Mouse (Mus musculus) intestine, embryonic 16.5 days (tissue): ENCODE results near the gene 2310057M21Rik. TPM values are rescaled to one million over a fixed set of nuclear protein-coding genes. Genes with fewer than 3 reads are reported as not detected.
A peak's percentile ranks its signal among the peaks of the same experiment; 100 is the strongest.

Source experiments
- ATAC-seq: fragments of 200-750 bp; cut with Nextera tagmentation; 2 replicates; pipeline ENCODE4 v1.8.0; 2017; ENCODE audit warnings: moderate TSS enrichment, moderate library complexity
- H3K27ac ChIP-seq: fragments of 300-500 bp; sonication (generic); 2 replicates; pipeline ENCODE4 v1.5.1; 2014; ENCODE audit warnings: mild to moderate bottlenecking, low read length
- H3K27me3 ChIP-seq: fragments of 300-500 bp; sonication (generic); replicated peaks from 2 replicates; pipeline ENCODE4 v1.6.1; 2014; ENCODE audit warnings: low read length, control low read depth, mixed read lengths; ENCODE audit not compliant: control insufficient read depth, insufficient read depth
- H3K36me3 ChIP-seq: fragments of 300-500 bp; sonication (generic); 2 replicates; pipeline ENCODE4 v1.6.1; 2014; ENCODE audit warnings: low read length, control low read depth; ENCODE audit not compliant: control insufficient read depth, insufficient read depth
- H3K4me1 ChIP-seq: fragments of 300-500 bp; sonication (generic); 2 replicates; pipeline ENCODE4 v1.6.1; 2014; ENCODE audit warnings: low read length, control low read depth, mixed read lengths; ENCODE audit not compliant: control insufficient read depth, insufficient read depth
- H3K4me2 ChIP-seq: fragments of 300-500 bp; sonication (generic); 2 replicates; pipeline ENCODE4 v1.6.1; 2014; ENCODE audit warnings: low read depth, low read length, control low read depth
- H3K4me3 ChIP-seq: fragments of 300-500 bp; sonication (generic); 2 replicates; pipeline ENCODE4 v1.5.1; 2014; ENCODE audit warnings: mild to moderate bottlenecking, low read length
- H3K9ac ChIP-seq: fragments of 300-500 bp; sonication (generic); 2 replicates; pipeline ENCODE4 v1.6.1; 2014; ENCODE audit warnings: low read depth, low read length
- H3K9me3 ChIP-seq: fragments of 300-500 bp; sonication (generic); 2 replicates; pipeline ENCODE4 v1.6.1; 2016; ENCODE audit warnings: low read length, control low read depth; ENCODE audit not compliant: control insufficient read depth
- WGBS: fragments of 180-500 bp; shearing (Covaris S2); extraction: QIAGEN DNeasy Blood & Tissue Kit; methylation state at CpG from one replicate; pipeline ENCODE4 v1.1.7; 2014; 5-methylcytosine and 5-hydroxymethylcytosine counted together
- polyA plus RNA-seq: library from polyadenylated mRNA; unstranded; fragments of >200 nt; fragmentation: Nextera tagmentation; extraction: Ambion mirVana; gene quantifications from 2 replicates; pipeline ENCODE4 v1.2.1, GENCODE M21; 2015

2310057M21Rik gene
- polyA plus RNA-seq, 1 experiment from 2014 or later, result 20.0 TPM

DNA sequence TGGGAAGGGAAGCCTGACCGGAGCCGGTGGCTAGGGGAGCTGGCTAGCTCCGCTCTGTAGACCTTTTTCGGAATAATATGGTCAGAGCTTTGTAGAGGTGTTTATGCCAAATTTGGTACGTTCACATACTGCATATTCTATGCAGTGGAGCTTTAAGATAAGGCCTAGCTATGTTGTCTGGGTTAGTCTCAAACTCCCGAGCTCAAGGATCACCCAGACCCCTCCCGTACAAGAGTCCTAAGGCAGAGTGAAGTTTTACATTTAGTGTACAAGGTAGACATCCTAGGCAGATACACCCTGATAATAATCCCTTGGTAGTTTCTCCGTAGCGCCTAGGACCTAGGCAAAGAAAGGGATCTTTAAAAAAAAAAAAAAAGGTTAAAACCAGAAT lies 8.9 kb upstream of the 2310057M21Rik start:
- 9% methylated on average over 9 of the region's 9 CpGs for WGBS
- ATAC-seq, result peak; percentile 60; the same call in 1 of the 2 replicates
- H3K4me3 ChIP-seq, result peak overlapping the region; percentile 83
- peak overlapping the region; percentile 96 for H3K27ac ChIP-seq
- peak overlapping the region; percentile 69 for H3K4me2 ChIP-seq
- peaks cover 13% of the 10 kb centered on the region; the same call in 1 of the 2 replicates for H3K4me1 ChIP-seq
- H3K9me3 ChIP-seq, result no peaks in the 10 kb centered on the region
- no peaks in the 10 kb centered on the region for H3K27me3 ChIP-seq
- no peaks in the 10 kb centered on the region for H3K36me3 ChIP-seq
- H3K9ac ChIP-seq, result peak overlapping the region; percentile 93

DNA sequence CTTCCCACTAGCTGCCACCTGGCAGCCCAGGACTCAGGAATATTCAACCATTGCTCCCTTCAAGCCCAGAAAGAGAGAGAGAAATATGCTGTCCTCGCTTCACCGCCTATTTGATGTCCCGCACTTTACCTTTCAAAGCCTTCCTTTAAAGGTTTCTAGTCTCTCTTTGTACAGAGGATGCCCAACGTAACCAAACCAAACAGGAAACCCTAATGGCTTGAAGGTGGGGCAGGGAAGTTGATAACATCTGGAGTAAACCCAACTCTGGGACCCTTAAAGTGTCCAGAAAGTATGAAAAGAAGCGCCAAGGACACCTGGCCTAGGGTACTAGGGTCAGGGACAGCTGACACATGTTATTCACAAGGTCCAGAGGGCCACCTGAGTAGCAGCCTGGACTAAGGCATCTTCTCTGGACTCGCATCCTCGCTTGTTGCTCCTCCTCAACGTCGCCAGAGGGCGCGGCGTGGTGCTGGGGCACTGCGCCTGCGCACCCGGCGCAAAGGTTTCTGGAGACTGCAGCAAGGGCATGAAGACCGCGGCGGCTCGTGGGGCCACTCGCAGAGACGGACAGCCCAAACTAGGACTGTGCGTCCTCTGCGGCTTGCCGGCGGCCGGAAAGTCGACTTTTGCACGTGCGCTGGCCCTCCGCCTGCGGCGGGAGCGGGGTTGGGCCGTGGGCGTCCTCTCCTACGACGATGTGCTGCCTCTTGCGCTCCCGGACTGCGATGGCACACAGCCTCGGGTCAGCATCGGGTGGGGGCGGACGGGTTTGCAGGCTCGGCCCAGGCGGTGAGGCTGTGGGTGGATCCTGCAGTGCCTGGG lies 8.3 kb upstream of the 2310057M21Rik start, which contains the start of gene Pstk:
Gene Pstk (plus strand): TSS at position 494 of the 822 bp plus-strand sequence.
- H3K27ac ChIP-seq, result peak within 1 kb of the TSS; percentile 96
- H3K4me2 ChIP-seq, result peak within 1 kb of the TSS; percentile 69
- H3K27me3 ChIP-seq, result no peaks in the 10 kb centered on the region
- WGBS, result 5% methylated on average over 47 of the region's 47 CpGs
- ATAC-seq, result peak; percentile 98
- H3K9ac ChIP-seq, result peak within 1 kb of the TSS; percentile 93
- peaks cover 13% of the 10 kb centered on the region; the same call in 1 of the 2 replicates for H3K4me1 ChIP-seq
- H3K36me3 ChIP-seq, result no peaks in the 10 kb centered on the region
- no peaks in the 10 kb centered on the region for H3K9me3 ChIP-seq
- H3K4me3 ChIP-seq, result peak within 1 kb of the TSS; percentile 83

DNA sequence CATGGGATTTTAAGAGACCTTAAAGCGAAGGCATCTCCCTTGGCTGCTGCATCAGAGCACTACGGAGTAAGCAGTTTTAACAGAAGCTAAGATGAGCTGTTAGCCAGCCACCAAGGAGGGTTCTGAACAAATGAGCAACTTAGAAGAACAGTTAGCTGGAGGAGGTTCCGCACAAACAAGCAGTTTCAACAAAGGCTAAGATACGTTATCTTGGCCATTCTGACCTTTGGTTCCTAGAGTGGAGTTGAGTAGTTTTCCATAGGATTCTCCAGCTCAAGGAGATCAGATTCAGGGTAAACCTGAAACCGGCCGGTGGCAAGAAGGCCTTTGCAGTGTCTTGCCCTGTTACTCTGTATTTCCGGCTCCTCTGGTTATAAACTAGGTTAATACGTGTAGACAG lies 1.6 kb upstream of the 2310057M21Rik start:
- WGBS, result 75% methylated on average over 8 of the region's 8 CpGs
- H3K36me3 ChIP-seq, result no peaks in the 10 kb centered on the region
- H3K9ac ChIP-seq, result no peak overlapping the region
- H3K4me2 ChIP-seq, result no peak overlapping the region; the same call in 1 of the 2 replicates
- no peaks in the 10 kb centered on the region for H3K27me3 ChIP-seq
- ATAC-seq, result peak; percentile 9; the same call in 1 of the 2 replicates
- peak overlapping the region; percentile 69 for H3K27ac ChIP-seq
- peaks cover 9% of the 10 kb centered on the region for H3K4me1 ChIP-seq
- no peaks in the 10 kb centered on the region for H3K9me3 ChIP-seq
- no peak overlapping the region for H3K4me3 ChIP-seq

DNA sequence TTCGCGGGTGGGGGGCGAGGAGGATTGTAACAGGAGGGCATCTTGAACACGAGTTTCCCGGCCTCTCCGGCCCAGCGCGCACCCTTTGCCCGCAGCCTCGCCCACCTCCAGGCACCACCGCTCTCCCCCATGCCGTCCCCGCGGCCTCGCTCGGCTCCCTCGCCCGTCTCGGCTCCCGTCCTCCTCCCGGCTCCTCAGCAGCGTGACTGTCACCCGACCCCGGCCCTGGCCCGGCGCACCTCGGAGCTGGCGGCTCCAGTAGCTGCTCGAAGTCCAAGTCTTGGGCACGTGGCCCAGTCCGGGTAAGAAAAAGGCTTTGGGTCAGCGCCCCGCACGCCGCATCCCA lies 317 bp downstream of the 2310057M21Rik start:
- H3K27ac ChIP-seq, result peak overlapping the region; percentile 96
- no peaks in the 10 kb centered on the region for H3K27me3 ChIP-seq
- peak overlapping the region; percentile 86 for H3K4me3 ChIP-seq
- H3K4me1 ChIP-seq, result peaks cover 9% of the 10 kb centered on the region
- H3K36me3 ChIP-seq, result 0 out of 2 replicates have a peak, but pooled peaks cover 3% of the 10 kb centered on the region
- ATAC-seq, result peak; percentile 72
- H3K9ac ChIP-seq, result peak overlapping the region; percentile 93
- no peaks in the 10 kb centered on the region for H3K9me3 ChIP-seq
- peak overlapping the region; percentile 92 for H3K4me2 ChIP-seq
- WGBS, result under 1% methylated on average over 35 of the region's 35 CpGs

DNA sequence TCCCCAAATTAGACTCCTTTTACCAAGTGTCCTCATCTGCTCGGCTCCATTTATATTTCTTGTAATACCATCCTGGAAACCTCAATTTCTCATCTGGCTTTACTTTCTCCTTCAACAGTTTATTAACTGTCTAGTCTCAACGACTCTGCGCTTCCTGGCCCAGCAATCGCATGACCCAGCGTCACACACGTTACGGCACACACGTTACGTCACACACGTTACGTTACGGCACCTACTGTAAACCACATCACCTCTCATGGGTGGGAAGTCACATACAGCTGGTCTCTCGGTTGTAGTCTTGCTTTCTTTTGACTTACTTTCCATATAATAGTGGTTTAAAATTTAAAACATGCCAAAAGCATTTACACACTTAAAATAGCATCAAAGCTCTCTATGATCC lies 6.5 kb downstream of the 2310057M21Rik start:
- no peak overlapping the region for H3K9ac ChIP-seq
- ATAC-seq, result no peak
- H3K4me2 ChIP-seq, result no peak overlapping the region
- H3K27ac ChIP-seq, result no peak overlapping the region
- H3K36me3 ChIP-seq, result peaks cover 9% of the 10 kb centered on the region; the same call in 1 of the 2 replicates
- H3K27me3 ChIP-seq, result no peaks in the 10 kb centered on the region
- H3K4me1 ChIP-seq, result peaks cover 3% of the 10 kb centered on the region
- H3K9me3 ChIP-seq, result no peaks in the 10 kb centered on the region
- no peak overlapping the region for H3K4me3 ChIP-seq
- WGBS, result 94% methylated on average over 13 of the region's 13 CpGs

- Histone ChIP-seq H3K4me1 (no peaks in the 10 kb centered on the region), H3K9me3 (no peaks in the 10 kb centered on the region), H3K9ac (no peak overlapping the region), H3K27me3 (no peaks in the 10 kb centered on the region), H3K36me3 (peaks cover 15% of the 10 kb centered on the region), H3K27ac (no peak overlapping the region), H3K4me2 (no peak overlapping the region), H3K4me3 (no peak overlapping the region)
- WGBS, result 77% methylated on average over 7 of the region's 7 CpGs
- ATAC-seq, result no peak
Measured at GRCm38 (mm10) chr7:131345856-131346541, 16.6 kb downstream of the 2310057M21Rik start.

- 50% methylated on average over 8 of the region's 8 CpGs for WGBS
- no peak overlapping the region for H3K27ac ChIP-seq
Measured at GRCm38 (mm10) chr7:131337502-131338068, 25.0 kb downstream of the 2310057M21Rik start.

GRCm38 (mm10) chr7:131333564-131333963 lies 29.0 kb downstream of the 2310057M21Rik start, which contains the start of gene Fam24a:
TSS of gene Fam24a (plus strand) at chr7:131333864.
- no peak within 1 kb of the TSS for H3K4me2 ChIP-seq
- H3K36me3 ChIP-seq, result no peaks in the 10 kb centered on the region
- H3K27ac ChIP-seq, result no peak within 1 kb of the TSS
- no peaks in the 10 kb centered on the region for H3K9me3 ChIP-seq
- WGBS, result 62% methylated on average over 1 of the region's 1 CpGs
- no peak for ATAC-seq
- no peak within 1 kb of the TSS for H3K9ac ChIP-seq
- no peaks in the 10 kb centered on the region for H3K4me1 ChIP-seq
- H3K4me3 ChIP-seq, result no peak within 1 kb of the TSS
- no peaks in the 10 kb centered on the region for H3K27me3 ChIP-seq

More at GRCm38 (mm10) chr7:131337502-131338068, 25.0 kb downstream of the 2310057M21Rik start:
- no peak for ATAC-seq
- Histone ChIP-seq H3K27me3 (no peaks in the 10 kb centered on the region), H3K9ac (no peak overlapping the region), H3K4me3 (no peak overlapping the region), H3K9me3 (no peaks in the 10 kb centered on the region), H3K36me3 (no peaks in the 10 kb centered on the region; the same call in 1 of the 2 replicates), H3K4me1 (no peaks in the 10 kb centered on the region), H3K4me2 (no peak overlapping the region)

GRCm38 (mm10) chr7:131331688-131332087 lies 30.9 kb downstream of the 2310057M21Rik start:
- H3K4me1 ChIP-seq, result no peaks in the 10 kb centered on the region
- no peaks in the 10 kb centered on the region for H3K36me3 ChIP-seq
- WGBS, result 67% methylated on average over 2 of the region's 2 CpGs
- H3K4me2 ChIP-seq, result no peak overlapping the region
- no peak overlapping the region for H3K4me3 ChIP-seq
- H3K9me3 ChIP-seq, result no peaks in the 10 kb centered on the region
- H3K27ac ChIP-seq, result no peak overlapping the region
- H3K27me3 ChIP-seq, result no peaks in the 10 kb centered on the region
- no peak for ATAC-seq
- no peak overlapping the region for H3K9ac ChIP-seq
